ENCODE assay signal across 10 mouse cellular contexts in genomic region chr8:94396964-94397657, GRCm38 (mm10). TPM values are rescaled to one million over a fixed set of nuclear protein-coding genes. Genes with fewer than 3 reads are reported as not detected.
DNase-seq lines count a peak whose midpoint lies in the region; ATAC-seq and TF ChIP-seq lines count a peak whose summit lies in the region.
"Had no signal": no experiment of that assay in that cellular context is flagged by ENCODE, and none has a peak within 500 bp of the region (broad histone marks: within the 10 kb centered on the region; RNA-seq: fewer than 3 reads in every experiment).

No protein-coding gene starts in this region.

- intact Hi-C loops in left cerebral cortex, postnatal 25 days (cut with DNase I) = loop anchor here (2.0 kb wide), 1 partner anchor 54 kb away; no protein-coding TSS in a partner anchor

- no peak overlapping the region for H3K4me2 ChIP-seq in hindbrain, postnatal 0 days (ENCODE audit: low read depth, low read length)
- H3K4me2 ChIP-seq: embryonic facial prominence, embryonic 12.5 days had no signal

- H3K27me3 ChIP-seq in testis, adult 2 months (ENCODE audit: control insufficient read depth, insufficient read depth, low read length) = no peaks in the 10 kb centered on the region
- H3K27me3 ChIP-seq in hindbrain, postnatal 0 days (ENCODE audit: insufficient read depth, low read length) = no peaks in the 10 kb centered on the region
- H3K27me3 ChIP-seq: embryonic facial prominence, embryonic 12.5 days had no signal

- H3K4me1 ChIP-seq in testis, adult 2 months (ENCODE audit: control insufficient read depth, insufficient read depth, low read length) = no peaks in the 10 kb centered on the region
- no peaks in the 10 kb centered on the region for H3K4me1 ChIP-seq in embryonic fibroblast, embryonic 13.5 days (ENCODE audit: control insufficient read depth, insufficient read depth, low read length)
- no peaks in the 10 kb centered on the region for H3K4me1 ChIP-seq in hindbrain, postnatal 0 days (ENCODE audit: insufficient read depth, low read length)
- H3K4me1 ChIP-seq: embryonic facial prominence, embryonic 12.5 days had no signal

- no peak overlapping the region for H3K9ac ChIP-seq in hindbrain, postnatal 0 days (replicated peaks; ENCODE audit: low read length)
- H3K9ac ChIP-seq: embryonic facial prominence, embryonic 12.5 days had no signal

- no peak overlapping the region for H3K4me3 ChIP-seq in testis, adult 2 months (ENCODE audit: control insufficient read depth, low read depth, low read length)
- H3K4me3 ChIP-seq in embryonic fibroblast, embryonic 13.5 days (ENCODE audit: insufficient read depth, low read length) = no peak overlapping the region
- no peak overlapping the region for H3K4me3 ChIP-seq in hindbrain, postnatal 0 days (ENCODE audit: low read length)
- H3K4me3 ChIP-seq: embryonic facial prominence, embryonic 12.5 days; megakaryocyte, embryonic 14.5 days had no signal

- WGBS in hindbrain, postnatal 0 days = 62% methylated on average over 11 of the region's 11 CpGs

- no peaks in the 10 kb centered on the region for H3K9me3 ChIP-seq in hindbrain, postnatal 0 days (ENCODE audit: low read length)
- H3K9me3 ChIP-seq: embryonic facial prominence, embryonic 12.5 days; megakaryocyte, embryonic 14.5 days had no signal

- TF ChIP-seq POLR2A in testis, adult 2 months (IDR thresholded peaks at IDR 0.05; ENCODE audit: control insufficient read depth, low read depth, low read length) = no peak
- no peak for TF ChIP-seq POLR2A in embryonic fibroblast, embryonic 13.5 days (IDR thresholded peaks at IDR 0.05; ENCODE audit: low read depth, low read length)

- H3K36me3 ChIP-seq in testis, adult 2 months (ENCODE audit: control insufficient read depth, insufficient read depth, low read length) = peaks cover 2% of the 10 kb centered on the region
- peaks cover 33% of the 10 kb centered on the region for H3K36me3 ChIP-seq in hindbrain, postnatal 0 days (ENCODE audit: insufficient read depth, low read length)

- H3K27ac ChIP-seq in testis, adult 2 months (ENCODE audit: control insufficient read depth, insufficient read depth, low read depth, low read length) = no peak overlapping the region
- no peak overlapping the region for H3K27ac ChIP-seq in embryonic fibroblast, embryonic 13.5 days (ENCODE audit: insufficient read depth, low read length)
- no peak overlapping the region for H3K27ac ChIP-seq in hindbrain, postnatal 0 days
- H3K27ac ChIP-seq: embryonic facial prominence, embryonic 12.5 days had no signal

- ATAC-seq in hindbrain, postnatal 0 days = peak; percentile 75
- ATAC-seq in megakaryocyte-erythroid progenitor cell, adult 5-6 weeks (replicated peaks; ENCODE audit: low FRiP score, low TSS enrichment, poor library complexity, severe bottlenecking) = peak; percentile 84

- no peak for DNase-seq in testis, postnatal 14 days (ENCODE audit: low spot score)
- peak; percentile 49 for DNase-seq in adrenal gland, postnatal 25 days
- peak; percentile 82 for DNase-seq in hindbrain, postnatal 0 days (ENCODE audit: low spot score)
- peak; percentile 28 to 61 for DNase-seq in left cerebral cortex, postnatal 25 days (ENCODE audit: low spot score in 2 of 2)
- peak; percentile 48 for DNase-seq in thymus, postnatal 14 days

- TF ChIP-seq CTCF in testis, adult 2 months (IDR thresholded peaks at IDR 0.05; ENCODE audit: control insufficient read depth, insufficient read depth, insufficient replicate concordance, low read depth, low read length) = peak; percentile 65; the same call in 1 of the 2 replicates
- TF ChIP-seq CTCF in embryonic fibroblast, embryonic 13.5 days (IDR thresholded peaks at IDR 0.05; ENCODE audit: borderline replicate concordance, insufficient read depth, low read length) = peak; percentile 76; the same call in 1 of the 2 replicates
- peak; percentile 87 for TF ChIP-seq CTCF in hindbrain, postnatal 0 days (IDR thresholded peaks at IDR 0.05; ENCODE audit: low read depth)

RNA-seq across cellular contexts. Expression of gene Herpud1, which starts 10.9 kb away (rescaled TPM):
- polyA plus RNA-seq in testis, adult 2 months (2012; rRNA removed) = 227 and 245 TPM in 2 replicates
- total RNA-seq in adrenal gland, postnatal 25 days (2021) = 98.9 and 118 TPM in 2 replicates
- 93.3 and 103 TPM in 2 replicates for polyA plus RNA-seq in embryonic fibroblast, embryonic 13.5 days (2011; ENCODE audit: insufficient read length, low read depth, missing spikeins)
- 87.1 and 87.9 TPM in 2 replicates for total RNA-seq in hindbrain, postnatal 0 days (2014; rRNA removed)
- 65.2 and 65.6 TPM in 2 replicates for polyA plus RNA-seq in hindbrain, postnatal 0 days (2015; fragmentation: Nextera tagmentation; extraction: Ambion mirVana)
- 10 to 100 TPM; 58.1 to 61.1 TPM for total RNA-seq in left cerebral cortex, postnatal 25 days (2021)
- 31.8 and 41.0 TPM in 2 replicates for total RNA-seq in megakaryocyte-erythroid progenitor cell, adult 5-6 weeks (2014; fragmentation: Nextera tagmentation)
- total RNA-seq in megakaryocyte-erythroid progenitor cell, adult 5-6 weeks (2017) = 43.7 and 50.8 TPM in 2 replicates

RNA-seq across cellular contexts. Expression of gene Nlrc5, which starts 37.0 kb away (rescaled TPM):
- 7.3 and 8.2 TPM in 2 replicates for polyA plus RNA-seq in testis, adult 2 months (2012; rRNA removed)
- 2.9 and 3.8 TPM in 2 replicates for total RNA-seq in adrenal gland, postnatal 25 days (2021)
- polyA plus RNA-seq in embryonic fibroblast, embryonic 13.5 days (2011; ENCODE audit: insufficient read length, low read depth, missing spikeins) = 4.5 and 6.2 TPM in 2 replicates
- total RNA-seq in hindbrain, postnatal 0 days (2014; rRNA removed) = 0.83 and 0.89 TPM in 2 replicates
- polyA plus RNA-seq in hindbrain, postnatal 0 days (2015; fragmentation: Nextera tagmentation; extraction: Ambion mirVana) = 0.38 and 0.83 TPM in 2 replicates
- under 1 TPM; 0.21 to 0.71 TPM for total RNA-seq in left cerebral cortex, postnatal 25 days (2021)
- 39.9 and 47.6 TPM in 2 replicates for total RNA-seq in megakaryocyte-erythroid progenitor cell, adult 5-6 weeks (2014; fragmentation: Nextera tagmentation)
- total RNA-seq in megakaryocyte-erythroid progenitor cell, adult 5-6 weeks (2017) = 25.4 and 30.9 TPM in 2 replicates
